Mouse (Mus musculus) urinary bladder, postnatal 4 days (tissue): Measurements from ENCODE around the gene Galm.
"Not testable (repeated sequence)": the region's sequence is repeated elsewhere in the genome, so short reads cannot be mapped to it uniquely, and the experiment has no call there.

Source experiments
- DNase-seq, 2 experiments: peaks; one replicate each; pipeline ENCODE4 v3.0.0; 2021 to 2022; ENCODE audit warnings: low spot score in 2 of 2

The Galm gene

DNA sequence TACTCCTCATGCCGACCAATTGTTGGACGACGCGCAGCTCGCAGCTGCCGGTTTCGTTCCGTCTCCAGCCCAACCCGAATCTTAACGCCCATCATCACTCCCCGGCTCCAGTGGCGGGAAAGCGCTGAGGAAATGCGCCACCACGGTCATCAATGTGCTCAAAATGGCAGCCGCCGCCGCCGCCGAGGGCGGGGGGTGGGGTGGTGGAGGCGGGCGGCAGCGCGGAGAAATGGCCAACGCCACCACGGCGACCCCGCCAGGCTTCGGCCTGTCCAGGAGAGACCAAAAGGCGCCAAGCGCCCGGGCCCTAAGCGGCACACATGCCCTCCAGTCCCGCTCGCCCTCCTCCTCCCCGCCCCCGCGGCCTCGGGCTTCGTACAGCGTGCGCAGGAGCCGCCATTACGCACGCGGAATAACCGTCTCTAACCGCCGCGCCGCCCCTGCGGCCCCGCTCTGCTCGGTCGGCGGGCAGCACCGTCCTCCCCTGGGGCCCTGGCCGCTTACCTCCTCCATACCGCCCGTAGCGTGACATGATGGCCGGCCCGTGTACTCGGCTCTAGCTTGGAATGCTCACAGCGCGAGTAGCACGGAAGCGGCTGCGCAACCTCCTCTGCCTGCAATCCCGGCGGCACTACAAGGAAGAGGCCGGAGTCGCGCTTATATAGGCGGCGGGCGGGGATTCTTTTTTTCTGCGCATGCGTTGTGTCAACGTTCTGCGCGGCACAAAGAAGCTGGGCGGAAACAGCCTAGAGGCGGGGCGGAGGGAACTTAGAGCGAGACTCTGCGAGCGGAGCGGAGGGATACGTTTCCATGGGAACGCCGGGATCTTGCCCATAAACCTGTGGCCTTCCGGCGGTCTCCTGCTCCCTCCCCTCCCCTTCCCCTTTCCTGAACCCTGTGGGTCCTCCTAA lies 79.7 kb downstream of the Galm start, which contains the start of the genes Srsf7 and Ttc39d:
Srsf7 (minus strand) TSS at position 637 of the 911 bp plus-strand sequence.
Ttc39d (plus strand) TSS at position 790 of the 911 bp plus-strand sequence.
- peak; percentile 98 to 99 for DNase-seq

DNA sequence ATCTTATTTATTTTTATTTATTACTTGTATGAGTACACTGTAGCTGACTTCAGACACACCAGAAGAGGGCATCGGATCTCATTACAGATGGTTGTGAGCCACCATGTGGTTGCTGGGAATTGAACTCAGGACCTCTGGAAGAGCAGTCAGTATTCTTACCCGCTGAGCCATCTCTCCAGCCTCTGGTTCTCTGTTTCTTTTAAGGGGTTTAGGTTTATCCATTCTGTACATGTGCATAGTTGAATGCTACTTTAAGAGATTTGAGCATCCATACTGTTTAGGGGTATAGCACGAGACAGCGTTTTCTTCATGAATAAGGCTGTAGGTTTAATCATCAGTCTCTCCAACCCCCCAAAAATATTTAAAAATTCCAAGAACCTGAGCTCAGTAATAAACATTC lies 86.7 kb downstream of the Galm start:
- DNase-seq = not testable (repeated sequence)

DNA sequence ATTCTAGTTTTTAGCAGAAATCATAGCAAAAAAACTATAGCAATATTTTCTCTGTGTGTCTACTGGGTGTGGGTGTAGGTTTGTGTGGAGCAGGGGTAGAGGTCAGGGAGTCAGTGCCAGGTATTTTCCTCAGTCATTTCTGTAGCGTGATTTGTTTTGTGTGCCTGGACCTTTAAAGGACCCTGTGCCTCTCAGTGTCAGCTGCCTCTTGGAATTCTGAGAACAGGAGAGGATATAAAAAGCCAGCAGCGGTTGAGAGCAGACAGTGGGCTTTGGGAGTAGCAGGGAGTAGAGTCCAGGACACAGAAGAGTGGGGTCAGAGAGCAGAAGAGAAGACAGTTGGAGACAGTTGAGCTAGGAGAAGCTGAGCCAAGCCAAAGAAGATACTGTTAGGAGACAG lies 92.9 kb downstream of the Galm start:
- no peak for DNase-seq

DNA sequence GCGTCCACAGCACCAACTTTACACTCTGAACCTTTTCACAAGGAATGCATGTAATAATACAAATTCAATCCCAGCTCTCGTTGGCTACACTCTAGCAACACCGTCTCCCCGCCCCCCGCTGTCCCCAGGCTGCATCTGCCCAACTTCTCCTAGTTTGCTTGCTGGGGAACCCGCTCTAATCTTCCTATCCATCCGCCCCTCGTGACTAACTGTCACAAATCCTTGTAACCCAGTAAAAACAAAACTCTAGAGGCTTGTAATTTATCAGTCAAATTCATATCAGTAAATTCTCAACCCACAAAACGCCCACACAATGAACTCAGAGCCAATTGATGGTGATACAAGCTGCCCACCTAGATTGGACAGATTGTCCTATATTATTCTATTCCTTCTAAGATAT lies 93.9 kb downstream of the Galm start:
- DNase-seq = no peak

DNA sequence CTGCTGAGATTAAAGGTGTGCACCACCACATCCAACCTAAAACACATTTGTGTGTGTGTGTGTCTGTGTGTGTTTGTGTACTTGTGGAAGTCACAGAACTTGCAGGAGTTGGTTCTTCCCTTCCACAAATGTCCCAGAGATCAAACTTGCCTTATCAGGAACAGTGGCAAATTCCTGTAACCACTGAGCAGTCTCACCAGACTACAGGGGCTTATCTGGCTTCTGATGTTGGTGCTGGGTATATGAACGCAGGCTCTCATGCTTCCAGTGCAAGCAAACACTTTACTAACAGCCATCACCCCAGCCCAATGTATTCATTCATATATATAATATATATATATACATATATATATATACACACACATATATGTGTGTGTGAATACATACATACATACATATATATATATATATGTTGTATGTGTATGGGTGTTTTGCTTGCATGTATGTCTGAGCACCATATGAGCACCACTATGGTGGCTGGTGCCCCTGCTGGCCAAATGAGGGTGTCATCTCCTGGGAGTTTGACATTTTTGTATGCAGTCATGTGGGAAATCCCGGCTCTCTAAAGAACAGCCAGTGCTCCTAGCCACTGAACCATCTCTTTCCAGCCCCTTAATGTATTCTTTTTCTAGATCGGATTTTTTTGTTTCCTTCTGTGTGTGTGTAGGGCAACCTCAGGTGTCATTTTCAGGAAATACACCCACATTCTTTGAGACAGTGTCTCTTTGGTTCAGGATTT lies 94.8 kb downstream of the Galm start:
- no peak for DNase-seq

DNA sequence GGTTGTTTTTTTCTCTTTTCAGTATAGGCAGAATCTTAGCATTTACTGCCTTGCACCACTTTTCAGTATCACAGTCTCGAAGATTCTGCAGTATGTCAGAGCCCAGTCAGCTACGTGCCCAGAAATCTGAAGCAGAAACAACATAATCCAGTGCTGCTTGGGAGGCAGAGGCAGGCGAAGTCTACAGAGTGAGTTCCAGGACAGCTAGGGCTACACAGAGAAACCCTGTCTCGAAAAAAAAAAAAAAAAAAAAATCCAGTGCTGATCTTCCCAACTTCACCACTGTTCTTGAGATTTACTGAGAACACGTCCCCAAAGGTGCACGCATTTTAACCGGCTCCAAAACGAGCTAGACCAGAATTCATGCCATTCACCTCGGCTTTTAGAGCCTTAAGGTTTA lies 96.6 kb downstream of the Galm start:
- no peak for DNase-seq

DNA sequence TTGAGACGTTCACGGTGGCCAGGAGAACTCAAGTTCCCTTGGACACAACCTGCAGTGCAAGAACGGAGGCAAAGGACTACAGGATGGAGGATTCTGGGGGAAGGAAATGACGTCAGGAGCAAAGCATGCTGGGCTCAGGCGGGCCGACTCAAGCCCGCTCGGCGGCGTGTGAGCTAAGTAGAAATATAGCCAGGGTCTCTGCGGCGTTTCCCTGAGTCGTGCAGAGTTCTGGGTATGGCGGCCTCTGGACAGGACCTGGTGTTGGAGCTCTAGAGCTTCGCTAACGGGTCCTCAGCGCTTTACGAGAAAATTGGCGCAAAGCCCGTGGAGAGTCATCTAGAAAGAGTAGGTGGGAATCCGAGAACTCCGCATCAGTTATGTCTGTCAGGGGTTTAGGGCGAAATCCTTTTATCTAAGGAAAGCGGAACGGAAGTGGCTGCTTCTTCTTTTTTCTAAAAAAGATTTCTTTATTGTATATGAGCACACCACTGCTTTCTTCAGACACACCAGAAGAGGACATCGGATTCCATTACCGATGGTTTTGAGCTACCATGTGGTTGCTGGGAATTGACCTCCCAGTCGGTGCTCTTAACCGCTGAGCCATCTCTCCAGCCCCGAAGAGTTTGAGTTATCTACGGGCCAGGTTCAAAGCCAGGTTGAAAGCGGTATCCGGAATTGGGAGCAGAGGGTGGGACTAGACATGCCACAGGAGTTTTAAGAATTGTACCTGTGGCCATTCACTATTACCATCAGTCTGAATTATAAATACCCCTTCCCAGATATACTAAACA lies 97.2 kb downstream of the Galm start, which contains the start of gene Gemin6:
Gemin6 (plus strand) TSS at position 116 of the 791 bp plus-strand sequence.
- DNase-seq = peak; percentile 71 to 77

DNA sequence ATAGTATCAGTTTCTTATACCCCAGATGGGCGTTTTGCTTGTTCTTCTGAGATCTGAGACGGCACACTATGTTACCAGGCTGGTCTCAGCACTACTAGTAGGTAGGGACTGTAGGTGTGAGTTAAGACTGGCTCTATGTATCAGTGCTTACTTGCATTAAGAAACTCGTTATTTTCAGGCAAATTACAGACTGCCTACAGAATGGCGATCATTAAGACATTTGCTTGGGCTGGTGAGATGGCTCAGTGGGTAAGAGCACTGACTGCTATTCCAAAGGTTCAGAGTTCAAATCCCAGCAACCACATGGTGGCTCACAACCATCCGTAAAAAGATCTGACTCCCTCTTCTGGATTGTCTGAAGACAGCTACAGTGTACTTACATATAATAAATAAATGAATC lies 97.9 kb downstream of the Galm start:
- not testable (repeated sequence) for DNase-seq

DNA sequence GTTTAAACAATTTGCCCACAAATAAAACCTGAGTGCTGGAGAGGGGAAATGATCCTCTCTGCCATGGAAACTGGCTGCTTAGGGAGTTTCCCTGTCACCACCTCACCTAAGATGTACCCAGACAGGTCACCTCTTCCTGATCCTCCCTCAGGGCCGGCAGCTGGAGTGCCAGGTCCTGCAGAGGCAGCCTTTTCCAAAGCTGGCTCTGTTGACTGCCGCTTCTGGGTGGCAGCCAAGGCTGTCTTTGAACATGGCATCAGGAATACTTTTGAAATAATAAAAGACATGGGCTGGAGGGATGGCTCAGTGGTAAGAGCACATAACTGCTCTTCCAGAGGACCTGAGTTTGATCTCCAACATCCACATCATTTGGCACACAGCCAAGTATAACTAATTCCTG lies 102.1 kb downstream of the Galm start:
- DNase-seq = no peak

DNA sequence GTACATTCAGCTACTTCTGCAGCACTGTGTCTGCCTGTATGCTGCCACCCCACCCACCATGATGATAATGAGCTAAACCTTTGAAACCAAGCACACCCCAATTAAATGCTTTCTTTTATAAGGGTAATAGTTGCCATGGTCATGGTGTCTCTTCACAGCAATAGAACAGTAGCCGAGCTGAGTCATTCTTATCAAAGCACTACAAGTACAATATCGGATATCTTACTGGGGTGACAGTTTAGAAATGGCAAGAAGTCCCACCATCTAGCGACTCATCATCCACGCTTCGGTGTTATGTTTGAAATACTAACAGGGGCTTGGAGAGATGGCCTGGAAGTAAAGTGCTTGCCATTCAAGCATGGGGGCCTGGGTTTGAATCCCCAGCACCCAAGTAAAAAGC lies 106.6 kb downstream of the Galm start:
- DNase-seq = no peak

DNA sequence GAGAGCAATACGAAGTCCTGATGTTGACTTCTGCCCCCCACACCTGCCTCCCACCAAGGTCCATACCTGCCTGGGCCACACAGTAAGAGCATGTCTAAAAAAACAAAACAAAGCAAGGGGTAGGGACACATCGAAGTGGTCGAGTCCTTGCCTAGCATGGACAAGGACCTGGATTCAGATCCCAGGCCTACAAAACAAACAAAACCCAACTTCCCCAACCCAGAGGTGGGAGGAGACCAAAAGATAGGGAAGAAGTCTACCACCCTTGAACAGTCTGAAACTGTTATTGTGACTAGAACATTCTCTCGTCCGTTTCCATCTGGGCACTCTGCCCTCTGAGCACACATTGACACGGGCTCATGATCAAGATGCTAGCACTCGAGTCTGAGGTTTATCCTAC lies 107.1 kb downstream of the Galm start:
- DNase-seq = no peak
